Mouse (Mus musculus): ENCODE data around the gene Aldh3a1.
A peak's percentile ranks its signal among the peaks of the same experiment; 100 is the strongest.

The Aldh3a1 gene

DNA sequence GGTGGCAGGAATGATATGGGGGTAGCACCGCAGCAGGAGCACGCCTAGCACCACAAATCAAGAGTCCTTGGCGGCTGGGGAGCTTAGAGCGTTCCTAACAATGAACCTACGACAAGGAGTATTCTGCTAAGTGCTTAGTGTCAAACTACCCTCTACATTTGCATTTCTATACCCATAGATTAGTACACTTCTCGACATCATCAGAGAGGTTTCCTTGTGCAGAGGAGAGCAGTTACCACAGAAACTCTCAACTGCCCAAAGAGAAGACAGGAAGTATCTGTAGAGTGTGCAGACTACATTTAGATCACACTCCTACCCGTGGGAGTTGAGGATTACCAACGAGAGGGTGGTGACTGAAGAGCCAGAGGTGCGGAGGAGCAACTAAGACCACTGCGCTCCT is 44.4 kb downstream of the Aldh3a1 start:
- DNase-seq = no peak

DNA sequence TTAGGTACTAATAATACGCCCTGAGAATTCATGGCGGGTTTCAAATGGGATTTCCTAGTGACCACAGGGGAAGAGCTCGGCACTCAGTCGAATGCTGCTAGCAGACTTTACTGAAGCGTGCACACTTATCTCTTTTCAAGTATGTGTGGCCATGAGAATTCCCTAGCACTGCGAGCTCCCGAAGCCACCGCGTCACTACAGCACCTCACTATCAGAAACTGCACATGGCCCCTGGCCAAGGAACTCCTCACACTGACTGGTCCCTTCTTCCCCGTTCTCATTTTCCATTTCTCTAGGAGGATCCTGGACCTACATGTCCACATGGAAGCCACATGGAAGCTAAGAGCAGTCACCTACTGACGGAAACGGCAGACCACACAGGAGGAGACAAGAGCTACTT is 45.5 kb downstream of the Aldh3a1 start:
- DNase-seq = no peak

DNA sequence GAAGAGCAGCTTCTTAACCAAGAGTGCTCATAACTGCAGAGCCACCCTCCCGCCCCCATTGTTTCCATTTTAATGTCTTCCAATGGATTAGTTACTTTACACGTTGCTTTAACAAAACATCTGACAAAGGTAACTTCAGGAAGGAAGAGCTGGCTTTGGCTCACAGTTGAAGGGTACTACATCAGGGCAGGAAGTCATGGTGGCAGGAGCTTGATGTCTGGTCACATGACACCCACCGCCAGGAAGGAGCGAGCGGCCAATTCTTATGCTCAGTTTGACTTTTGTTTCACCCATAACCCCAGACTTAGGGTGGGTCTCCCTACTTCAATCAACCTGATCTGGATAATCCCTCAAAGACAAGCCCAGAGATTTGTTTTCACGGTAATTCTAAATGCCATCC is 51.8 kb downstream of the Aldh3a1 start:
- DNase-seq = no peak

DNA sequence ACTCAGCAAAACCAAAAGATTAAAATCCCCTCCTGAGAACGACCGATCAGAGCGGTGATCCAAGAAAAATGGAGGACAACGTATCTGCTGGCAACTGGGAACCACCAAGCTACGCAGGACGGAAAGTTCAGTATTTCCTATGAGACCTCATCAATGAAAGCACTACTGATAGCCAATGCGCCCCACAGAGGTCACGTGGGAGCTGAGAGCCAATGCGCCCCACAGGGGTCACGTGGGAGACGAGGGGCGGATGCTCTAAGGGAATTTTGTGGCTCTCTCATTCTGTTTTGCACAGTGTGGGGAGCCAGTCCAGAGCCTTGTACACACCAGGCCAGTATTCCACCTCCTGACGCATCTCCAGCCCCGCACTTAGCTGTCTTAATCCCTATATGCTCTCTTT is 55.2 kb downstream of the Aldh3a1 start:
- DNase-seq = no peak

DNA sequence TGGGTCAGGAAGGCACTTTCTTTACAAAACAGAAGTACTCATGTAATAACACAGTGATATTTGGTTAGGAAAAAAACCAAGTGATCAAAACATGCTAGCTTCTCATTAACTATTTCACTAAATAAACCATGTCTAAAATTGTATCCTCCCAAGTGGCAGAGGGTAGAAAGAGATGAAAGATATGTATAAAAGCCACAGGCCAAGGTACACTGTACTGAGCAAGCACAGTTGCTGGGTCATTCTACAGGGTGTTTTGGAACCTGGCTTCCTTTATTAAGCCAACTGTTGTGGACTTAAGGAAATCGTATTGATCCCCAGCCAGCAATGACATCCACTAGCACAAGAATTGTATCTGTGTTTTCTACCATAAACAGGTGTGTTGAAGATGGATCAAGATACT is 56.5 kb downstream of the Aldh3a1 start:
- no peak for DNase-seq

DNA sequence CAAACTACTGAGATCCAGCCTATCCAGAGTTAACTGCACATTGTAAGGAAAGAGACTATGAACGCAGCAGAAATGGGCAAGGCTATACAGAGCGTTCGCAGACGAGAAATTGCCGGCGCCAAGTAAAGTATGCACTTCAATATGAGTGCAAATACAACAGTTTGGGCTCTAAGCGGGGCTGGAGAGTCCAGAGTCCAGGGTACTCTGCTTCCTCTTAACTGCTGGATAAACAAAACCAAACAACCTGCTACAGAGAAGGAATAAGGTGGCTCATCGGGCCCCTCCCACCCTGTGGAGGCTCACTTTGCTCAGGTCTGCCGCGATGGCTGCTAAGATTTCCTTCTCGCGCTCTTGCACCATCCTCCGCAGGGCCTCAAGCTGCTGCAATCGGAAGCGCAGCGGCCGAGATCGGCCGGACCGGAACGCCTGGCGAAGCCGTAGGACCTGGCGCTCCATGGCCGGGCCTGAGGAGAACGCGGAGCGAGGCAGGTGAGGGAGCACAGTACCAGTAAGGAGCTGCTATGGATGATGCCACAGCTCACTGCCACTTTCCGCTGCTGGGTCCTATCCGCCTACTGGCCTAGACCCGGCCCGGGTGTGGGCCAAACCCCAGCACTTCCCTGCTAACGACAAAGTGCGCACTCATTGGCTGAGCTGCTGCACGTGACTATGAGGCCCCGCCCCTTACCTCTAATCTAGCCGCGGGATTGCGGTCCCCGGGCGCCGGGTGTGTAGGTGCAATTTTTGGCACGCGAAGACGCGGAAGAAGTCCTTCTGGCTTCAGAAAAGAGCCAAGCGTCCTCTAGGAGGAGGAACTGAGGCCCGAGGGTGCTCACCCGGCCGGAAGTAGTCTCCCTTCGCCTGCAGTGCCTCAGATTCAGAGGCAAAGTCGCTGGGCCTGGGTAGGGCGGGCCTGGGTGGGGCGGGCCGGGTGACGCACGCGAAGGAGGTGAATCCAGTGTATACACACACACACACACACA is 59.5 kb downstream of the Aldh3a1 start, which contains the start of gene Aldh3a2:
TSS of gene Aldh3a2 (minus strand) at position 914 of the 983 bp plus-strand sequence.
- peak; percentile 96 for DNase-seq

All from kidney, postnatal 14 days (tissue).